Mouse (Mus musculus): Measurements from ENCODE around the gene Lingo3.

Lingo3 gene

GRCm38 (mm10) chr10:80798150-80799006, 45.5 kb downstream of the Lingo3 start, which contains the start of the genes Sf3a2 and Plekhj1:
Gene Sf3a2 (plus strand): TSS chr10:80798198.
Gene Plekhj1 (minus strand): TSS chr10:80798626.
- peak; percentile 97 for DNase-seq

- DNase-seq, result no peak
Measured at GRCm38 (mm10) chr10:80797186-80798149, 46.4 kb downstream of the Lingo3 start.

DNA sequence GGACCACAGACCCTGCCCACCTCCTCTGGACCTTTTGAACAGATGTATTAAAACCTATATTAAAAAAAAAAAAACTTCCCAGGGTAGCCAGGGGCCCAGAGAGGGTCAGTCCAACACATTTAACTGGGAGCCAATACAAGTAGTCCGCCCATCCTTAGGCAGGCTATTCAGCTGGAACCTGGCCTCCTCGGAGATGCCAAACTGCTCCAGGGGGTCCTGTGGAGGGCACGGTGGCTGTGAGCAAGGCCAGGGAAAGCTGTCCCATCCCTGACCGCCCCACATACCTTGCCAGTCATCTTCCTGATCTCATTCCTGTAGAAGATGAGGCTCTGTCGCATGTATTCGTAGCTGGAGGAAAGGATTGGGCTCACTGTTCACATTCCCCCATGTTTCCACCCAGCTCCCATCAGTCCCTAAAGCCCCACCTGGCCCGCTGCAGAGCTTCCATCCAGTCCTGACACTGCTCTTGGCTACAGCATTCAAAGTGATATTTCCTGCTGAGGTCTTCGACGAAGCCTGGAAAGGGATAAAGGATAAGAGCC, 47.5 kb downstream of the Lingo3 start:
- no peak for DNase-seq

DNA sequence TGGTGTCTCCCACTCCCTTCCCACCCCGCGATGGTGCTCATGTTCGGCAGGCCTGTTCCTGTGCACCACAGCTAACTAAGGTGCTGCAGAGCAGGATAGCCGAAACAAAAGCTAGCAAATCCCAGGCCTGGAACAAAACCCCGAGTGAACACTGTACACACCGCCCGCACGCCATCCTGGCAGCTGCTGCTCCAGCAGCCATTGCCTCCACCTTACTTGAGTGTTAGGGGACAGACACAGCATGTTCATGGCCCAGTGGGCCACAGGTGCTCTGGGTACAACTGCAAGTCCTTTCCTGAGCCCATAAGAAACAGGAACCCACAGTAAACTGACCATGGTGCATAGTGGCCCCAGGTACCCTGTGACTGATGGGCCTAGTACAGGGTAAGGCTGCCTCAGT, 49.1 kb downstream of the Lingo3 start:
- DNase-seq, result no peak

GRCm38 (mm10) chr10:80793803-80794202, 50.0 kb downstream of the Lingo3 start:
- no peak for DNase-seq

- DNase-seq, result no peak
Measured at GRCm38 (mm10) chr10:80793033-80793784, 50.6 kb downstream of the Lingo3 start.

GRCm38 (mm10) chr10:80792175-80793032, 51.4 kb downstream of the Lingo3 start:
- DNase-seq, result no peak

DNA sequence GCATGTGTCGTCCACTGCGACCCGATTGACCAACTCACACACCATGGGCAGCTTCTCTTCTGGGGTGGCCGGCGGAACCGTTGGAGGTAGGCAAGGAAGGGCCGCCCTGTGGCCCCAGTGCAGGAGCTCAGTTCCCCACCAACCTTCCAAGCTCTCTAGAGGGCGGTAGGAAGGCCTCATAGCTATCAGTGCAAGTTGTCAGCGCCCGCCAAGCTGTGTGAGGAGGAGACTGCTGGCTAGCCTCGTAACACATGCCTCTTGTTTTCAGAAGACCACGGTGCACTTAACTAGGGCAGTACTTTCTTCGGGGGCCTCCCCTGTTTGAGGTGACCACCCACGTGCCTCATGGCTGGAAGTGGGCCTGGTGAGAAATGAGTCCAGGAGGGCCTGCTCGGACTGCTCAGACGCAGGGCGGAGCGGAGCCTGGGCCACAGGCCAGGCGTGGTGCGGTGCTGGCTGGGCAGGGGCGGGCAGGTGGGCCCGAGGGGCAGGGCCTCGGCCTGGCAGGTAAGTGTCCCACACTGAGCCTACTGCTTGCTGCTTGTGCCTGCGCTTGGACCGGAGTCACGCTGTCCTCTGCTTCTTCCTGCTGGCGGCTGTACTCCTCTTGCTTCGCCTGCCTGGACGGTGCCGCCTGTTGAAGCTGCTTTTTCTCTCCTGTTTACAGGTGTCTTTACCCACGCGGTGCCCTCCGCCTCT, 52.2 kb downstream of the Lingo3 start:
- no peak for DNase-seq

DNA sequence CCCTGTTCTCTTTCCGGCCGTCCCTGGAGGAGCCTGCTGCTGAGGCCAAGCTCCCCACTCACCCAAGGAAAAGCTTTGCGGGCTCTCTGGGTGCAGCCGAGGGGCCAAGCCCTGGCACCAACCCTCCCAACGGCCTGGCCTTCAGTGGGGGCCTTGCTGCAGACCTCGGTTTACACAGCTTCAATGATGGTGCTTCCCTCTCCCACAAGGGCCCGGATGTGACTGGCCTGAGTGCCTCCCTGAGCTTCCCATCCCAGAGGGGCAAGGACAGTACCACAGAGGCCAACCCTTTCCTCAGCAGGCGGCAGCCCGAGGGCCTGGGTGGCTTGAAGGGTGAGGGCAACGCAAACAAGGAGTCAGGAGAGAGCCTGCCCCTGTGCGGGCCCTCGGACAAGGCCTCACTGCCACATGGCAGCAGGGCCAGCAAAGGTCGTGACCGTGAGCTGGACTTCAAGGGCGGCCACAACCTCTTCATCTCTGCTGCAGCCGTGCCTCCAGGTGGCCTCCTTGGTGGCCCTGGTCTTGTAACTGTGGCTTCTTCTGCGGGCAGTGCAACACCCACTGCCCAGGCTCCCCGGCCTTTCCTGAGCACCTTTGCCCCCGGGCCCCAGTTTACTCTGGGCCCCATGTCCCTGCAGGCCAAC, 53.0 kb downstream of the Lingo3 start:
- DNase-seq, result no peak

GRCm38 (mm10) chr10:80787517-80787916, 56.3 kb downstream of the Lingo3 start:
- no peak for DNase-seq

- no peak for DNase-seq
Measured at GRCm38 (mm10) chr10:80785963-80786362, 57.9 kb downstream of the Lingo3 start.

- DNase-seq, result no peak
Measured at GRCm38 (mm10) chr10:80784871-80785270, 59.0 kb downstream of the Lingo3 start.

- no peak for DNase-seq
Measured at GRCm38 (mm10) chr10:80784302-80784701, 59.5 kb downstream of the Lingo3 start.

Data from kidney, adult 18-20 months (tissue).